Mouse (Mus musculus) forebrain, embryonic 14.5 days (tissue): ENCODE results near the gene Gmds. TPM values are rescaled to one million over a fixed set of nuclear protein-coding genes. Genes with fewer than 3 reads are reported as not detected.

Experiments
- ATAC-seq: fragments of 200-750 bp; cut with Nextera tagmentation; 2 replicates; pipeline ENCODE4 v1.8.0; 2017; ENCODE audit warnings: mild to moderate bottlenecking, moderate library complexity
- DNase-seq: peaks from one replicate; pipeline ENCODE4 v3.0.0-alpha.2; 2015; ENCODE audit warnings: low spot score
- H3K27ac ChIP-seq: fragments of 300-500 bp; sonication (generic); 2 replicates; pipeline ENCODE4 v1.5.1; 2014; ENCODE audit warnings: low read depth, mild to moderate bottlenecking, control low read depth, low read length, moderate library complexity
- H3K27me3 ChIP-seq: fragments of 300-500 bp; sonication (generic); replicated peaks from 2 replicates; pipeline ENCODE4 v1.6.1; 2014; ENCODE audit warnings: low read length, control low read depth, mixed read lengths; ENCODE audit not compliant: control insufficient read depth, insufficient read depth
- H3K36me3 ChIP-seq: fragments of 300-500 bp; sonication (generic); 2 replicates; pipeline ENCODE4 v1.6.1; 2014; ENCODE audit warnings: low read length, control low read depth; ENCODE audit not compliant: control insufficient read depth, insufficient read depth
- H3K4me1 ChIP-seq: fragments of 300-500 bp; sonication (generic); 2 replicates; pipeline ENCODE4 v1.6.1; 2014; ENCODE audit warnings: antibody characterized with exemption, low read length, control low read depth; ENCODE audit not compliant: control insufficient read depth, insufficient read depth
- H3K4me2 ChIP-seq: fragments of 300-500 bp; sonication (generic); 2 replicates; pipeline ENCODE4 v1.6.1; 2014; ENCODE audit warnings: mild to moderate bottlenecking, control low read depth, low read length
- H3K4me3 ChIP-seq: fragments of 300-500 bp; sonication (generic); 2 replicates; pipeline ENCODE4 v1.5.1; 2014; ENCODE audit warnings: low read depth, low read length, control low read depth
- H3K9ac ChIP-seq: fragments of 300-500 bp; sonication (generic); 2 replicates; pipeline ENCODE4 v1.6.1; 2014; ENCODE audit warnings: mild to moderate bottlenecking, low read length, control low read depth, moderate library complexity
- H3K9me3 ChIP-seq: fragments of 300-500 bp; sonication (generic); replicated peaks from 2 replicates; pipeline ENCODE4 v1.6.1; 2016; ENCODE audit warnings: low read length, control low read depth, mixed read lengths; ENCODE audit not compliant: control insufficient read depth
- whole genome bisulfite sequencing: fragments of 180-500 bp; shearing (Covaris S2); extraction: QIAGEN DNeasy Blood & Tissue Kit; methylation state at CpG from one replicate; pipeline ENCODE4 v1.1.7; 2014; 5-methylcytosine and 5-hydroxymethylcytosine counted together
- polyA plus RNA-seq: library from polyadenylated mRNA; unstranded; fragments of >200 nt; fragmentation: Nextera tagmentation; extraction: Ambion mirVana; gene quantifications from 2 replicates; pipeline ENCODE4 v1.2.1, GENCODE M21; 2014

The Gmds gene
- polyA plus RNA-seq, 1 experiment from 2014 or later = 31.1 TPM

GRCm38 (mm10) chr13:32272937-32273496, 65.5 kb downstream of the Gmds start:
- no peaks in the 10 kb centered on the region for H3K27me3 ChIP-seq
- H3K36me3 ChIP-seq = no peaks in the 10 kb centered on the region
- no peaks in the 10 kb centered on the region for H3K9me3 ChIP-seq
- no peak overlapping the region for H3K27ac ChIP-seq
- no peaks in the 10 kb centered on the region for H3K4me1 ChIP-seq
- H3K4me2 ChIP-seq = no peak overlapping the region
- no peak for ATAC-seq
- no peak for DNase-seq
- H3K9ac ChIP-seq = no peak overlapping the region
- 92% methylated on average over 2 of the region's 2 CpGs for WGBS
- H3K4me3 ChIP-seq = no peak overlapping the region

- Histone ChIP-seq H3K9me3 (no peaks in the 10 kb centered on the region), H3K36me3 (no peaks in the 10 kb centered on the region), H3K27ac (no peak overlapping the region), H3K4me2 (no peak overlapping the region), H3K4me3 (no peak overlapping the region), H3K9ac (no peak overlapping the region), H3K4me1 (peaks cover 5% of the 10 kb centered on the region; the same call in 1 of the 2 replicates), H3K27me3 (no peaks in the 10 kb centered on the region)
- ATAC-seq (no peak), DNase-seq (no peak)
- 85% methylated on average over 2 of the region's 2 CpGs for WGBS
Measured at GRCm38 (mm10) chr13:32269757-32270156, 68.8 kb downstream of the Gmds start.

- Histone ChIP-seq H3K27me3 (no peaks in the 10 kb centered on the region), H3K9me3 (no peaks in the 10 kb centered on the region), H3K4me3 (no peak overlapping the region), H3K36me3 (no peaks in the 10 kb centered on the region), H3K27ac (no peak overlapping the region), H3K4me1 (peaks cover 5% of the 10 kb centered on the region; the same call in 1 of the 2 replicates), H3K4me2 (no peak overlapping the region), H3K9ac (no peak overlapping the region)
- ATAC-seq (no peak), DNase-seq (no peak)
- WGBS = 95% methylated on average over 2 of the region's 2 CpGs
Measured at GRCm38 (mm10) chr13:32269261-32269660, 69.3 kb downstream of the Gmds start.

- H3K27ac ChIP-seq = no peak overlapping the region
- H3K9ac ChIP-seq = no peak overlapping the region
- peaks cover 5% of the 10 kb centered on the region; the same call in 1 of the 2 replicates for H3K4me1 ChIP-seq
- no peak overlapping the region for H3K4me3 ChIP-seq
- 3% methylated on average over 3 of the region's 3 CpGs for WGBS
- no peaks in the 10 kb centered on the region for H3K36me3 ChIP-seq
- peak; percentile 51 for DNase-seq
- H3K27me3 ChIP-seq = no peaks in the 10 kb centered on the region
- no peaks in the 10 kb centered on the region for H3K9me3 ChIP-seq
- ATAC-seq = peak; percentile 54
- no peak overlapping the region for H3K4me2 ChIP-seq
Measured at GRCm38 (mm10) chr13:32268284-32268683, 70.3 kb downstream of the Gmds start.

GRCm38 (mm10) chr13:32267184-32267775, 71.3 kb downstream of the Gmds start:
- Histone ChIP-seq H3K4me1 (peaks cover 5% of the 10 kb centered on the region; the same call in 1 of the 2 replicates), H3K4me3 (no peak overlapping the region), H3K27ac (no peak overlapping the region), H3K9ac (no peak overlapping the region), H3K27me3 (no peaks in the 10 kb centered on the region), H3K9me3 (no peaks in the 10 kb centered on the region), H3K4me2 (no peak overlapping the region), H3K36me3 (no peaks in the 10 kb centered on the region)
- ATAC-seq (peak; percentile 52; the same call in 1 of the 2 replicates), DNase-seq (peak; percentile 63)
- 5% methylated on average over 2 of the region's 2 CpGs for WGBS

- WGBS = 54% methylated on average over 3 of the region's 3 CpGs
- Histone ChIP-seq H3K4me1 (peaks cover 5% of the 10 kb centered on the region; the same call in 1 of the 2 replicates), H3K9ac (no peak overlapping the region), H3K4me2 (no peak overlapping the region), H3K4me3 (no peak overlapping the region), H3K27me3 (no peaks in the 10 kb centered on the region), H3K36me3 (no peaks in the 10 kb centered on the region), H3K9me3 (no peaks in the 10 kb centered on the region), H3K27ac (no peak overlapping the region)
- DNase-seq (no peak), ATAC-seq (no peak)
Measured at GRCm38 (mm10) chr13:32266721-32267120, 71.8 kb downstream of the Gmds start.

- no peak for DNase-seq
- Histone ChIP-seq H3K4me2 (no peak overlapping the region), H3K4me1 (no peaks in the 10 kb centered on the region), H3K9me3 (no peaks in the 10 kb centered on the region), H3K27ac (no peak overlapping the region), H3K27me3 (no peaks in the 10 kb centered on the region), H3K36me3 (no peaks in the 10 kb centered on the region), H3K9ac (no peak overlapping the region), H3K4me3 (no peak overlapping the region)
- no peak for ATAC-seq
- 79% methylated on average over 2 of the region's 2 CpGs for WGBS
Measured at GRCm38 (mm10) chr13:32256121-32256520, 82.4 kb downstream of the Gmds start.

- H3K4me3 ChIP-seq = no peak overlapping the region
- H3K4me1 ChIP-seq = no peaks in the 10 kb centered on the region
- H3K27ac ChIP-seq = no peak overlapping the region
- no peaks in the 10 kb centered on the region for H3K27me3 ChIP-seq
- no peaks in the 10 kb centered on the region for H3K9me3 ChIP-seq
- 91% methylated on average over 4 of the region's 4 CpGs for WGBS
- no peak for DNase-seq
- ATAC-seq = no peak
- no peak overlapping the region for H3K9ac ChIP-seq
- no peaks in the 10 kb centered on the region for H3K36me3 ChIP-seq
- H3K4me2 ChIP-seq = no peak overlapping the region
Measured at GRCm38 (mm10) chr13:32252276-32252675, 86.3 kb downstream of the Gmds start.

- no peak overlapping the region for H3K27ac ChIP-seq
- no peak for DNase-seq
- H3K9me3 ChIP-seq = no peaks in the 10 kb centered on the region
- H3K9ac ChIP-seq = no peak overlapping the region
- H3K4me2 ChIP-seq = no peak overlapping the region
- H3K4me1 ChIP-seq = no peaks in the 10 kb centered on the region
- no peaks in the 10 kb centered on the region for H3K27me3 ChIP-seq
- 78% methylated on average over 4 of the region's 4 CpGs for WGBS
- no peak overlapping the region for H3K4me3 ChIP-seq
- H3K36me3 ChIP-seq = no peaks in the 10 kb centered on the region
- no peak for ATAC-seq
Measured at GRCm38 (mm10) chr13:32242200-32242599, 96.3 kb downstream of the Gmds start.
